Mouse (Mus musculus) ovary, postnatal 10 days (tissue): ENCODE data around the gene Rtn4r.

Experiments
- DNase-seq: peaks from one replicate; pipeline ENCODE4 v3.0.0; 2022; ENCODE audit warnings: low spot score

The Rtn4r gene

DNA sequence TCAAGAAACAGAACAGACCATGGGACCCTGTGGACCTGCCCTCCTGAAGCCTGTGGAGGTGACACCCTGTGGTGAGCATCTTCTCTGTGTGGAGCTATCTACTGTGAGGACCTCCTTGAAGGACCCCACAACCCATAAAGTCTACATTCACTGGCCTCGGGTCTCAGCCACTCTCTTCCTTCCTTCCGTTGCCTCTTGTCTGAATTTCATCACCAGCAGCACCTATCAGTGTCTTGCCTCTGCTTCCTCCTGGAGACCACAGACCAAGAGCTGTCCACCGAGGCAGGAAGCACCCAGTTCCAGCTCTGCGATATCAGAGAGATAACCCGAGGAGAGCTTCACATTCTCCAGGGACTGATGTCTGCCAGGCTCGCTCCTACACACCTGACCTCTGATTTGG lies 31.8 kb downstream of the Rtn4r start:
- DNase-seq = no peak

GRCm38 (mm10) chr16:18159778-18160177 lies 32.3 kb downstream of the Rtn4r start:
- no peak for DNase-seq

- no peak for DNase-seq
Measured at GRCm38 (mm10) chr16:18160514-18160913, 33.1 kb downstream of the Rtn4r start.

GRCm38 (mm10) chr16:18161190-18161589 lies 33.7 kb downstream of the Rtn4r start:
- no peak for DNase-seq

- no peak for DNase-seq
Measured at GRCm38 (mm10) chr16:18164642-18165238, 37.3 kb downstream of the Rtn4r start.

- DNase-seq = no peak
Measured at GRCm38 (mm10) chr16:18166613-18167190, 39.3 kb downstream of the Rtn4r start.

DNA sequence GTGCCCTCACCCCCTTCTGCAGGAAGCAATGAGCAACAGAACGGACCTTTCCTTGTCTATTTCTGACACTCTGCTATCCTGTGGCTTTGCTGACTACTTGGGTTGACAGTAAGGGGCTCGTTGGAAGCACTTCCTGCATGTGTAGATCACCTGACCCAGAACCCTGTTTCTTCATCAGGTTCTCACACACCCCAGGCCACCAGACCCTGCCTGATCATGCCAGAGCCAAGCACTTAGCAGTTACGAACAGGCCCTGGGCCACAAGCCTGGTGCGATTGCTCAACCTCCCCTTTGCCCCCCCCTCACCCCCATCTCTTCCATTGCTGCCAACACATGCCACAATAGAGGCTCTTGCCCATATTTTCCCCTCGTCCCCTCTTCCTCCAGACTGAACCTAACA lies 41.7 kb downstream of the Rtn4r start:
- no peak for DNase-seq

- DNase-seq = no peak
Measured at GRCm38 (mm10) chr16:18169776-18170175, 42.3 kb downstream of the Rtn4r start.

DNA sequence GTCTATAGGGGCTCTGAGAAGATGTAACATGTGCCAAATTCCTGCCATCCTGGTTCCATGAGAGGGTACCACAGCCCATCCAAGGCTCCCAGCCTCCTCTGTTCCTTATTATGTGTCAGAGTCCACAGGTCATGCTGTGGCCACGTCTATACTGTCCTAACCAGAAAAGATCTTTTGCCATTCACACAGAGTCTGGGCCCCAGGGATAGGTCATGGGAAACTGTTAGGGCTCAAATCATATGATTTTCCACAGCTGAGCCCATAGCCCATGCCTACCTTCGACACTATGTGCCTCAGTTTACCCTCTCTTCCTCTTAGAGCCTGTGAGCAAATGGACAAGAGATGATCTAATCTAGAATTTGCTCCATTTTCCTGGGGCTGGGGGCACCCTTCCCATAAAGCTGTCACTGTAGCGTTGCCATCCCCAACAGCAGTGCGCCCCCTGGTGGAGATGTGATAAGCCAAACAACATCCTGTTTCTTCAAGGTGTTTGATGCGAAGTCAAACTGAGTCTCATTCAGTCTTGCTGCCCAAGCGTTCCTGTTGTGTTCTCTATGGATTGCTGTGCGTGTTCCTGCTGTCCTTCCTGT lies 44.9 kb downstream of the Rtn4r start:
- DNase-seq = peak; percentile 49

DNA sequence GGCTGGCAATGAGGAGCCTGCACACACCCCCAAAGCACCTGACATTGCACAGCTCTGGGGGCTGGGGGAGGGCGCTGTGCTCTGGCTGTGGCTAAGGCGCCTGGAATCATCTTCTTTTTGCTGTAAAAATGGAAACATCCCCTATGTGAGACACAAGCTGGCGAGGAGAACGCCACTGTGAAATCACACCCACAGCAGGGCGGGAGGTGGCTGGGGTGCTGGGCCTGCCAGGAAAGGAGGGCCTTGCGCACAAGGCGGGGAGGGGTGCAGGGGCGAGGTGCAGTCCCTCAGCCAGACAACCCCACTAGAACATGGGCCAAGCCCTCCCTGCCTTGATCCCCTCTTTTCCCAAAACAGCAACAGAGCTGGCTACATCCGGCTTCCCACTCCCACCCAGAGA lies 45.8 kb downstream of the Rtn4r start:
- DNase-seq = no peak

GRCm38 (mm10) chr16:18173788-18174187 lies 46.3 kb downstream of the Rtn4r start:
- DNase-seq = no peak

DNA sequence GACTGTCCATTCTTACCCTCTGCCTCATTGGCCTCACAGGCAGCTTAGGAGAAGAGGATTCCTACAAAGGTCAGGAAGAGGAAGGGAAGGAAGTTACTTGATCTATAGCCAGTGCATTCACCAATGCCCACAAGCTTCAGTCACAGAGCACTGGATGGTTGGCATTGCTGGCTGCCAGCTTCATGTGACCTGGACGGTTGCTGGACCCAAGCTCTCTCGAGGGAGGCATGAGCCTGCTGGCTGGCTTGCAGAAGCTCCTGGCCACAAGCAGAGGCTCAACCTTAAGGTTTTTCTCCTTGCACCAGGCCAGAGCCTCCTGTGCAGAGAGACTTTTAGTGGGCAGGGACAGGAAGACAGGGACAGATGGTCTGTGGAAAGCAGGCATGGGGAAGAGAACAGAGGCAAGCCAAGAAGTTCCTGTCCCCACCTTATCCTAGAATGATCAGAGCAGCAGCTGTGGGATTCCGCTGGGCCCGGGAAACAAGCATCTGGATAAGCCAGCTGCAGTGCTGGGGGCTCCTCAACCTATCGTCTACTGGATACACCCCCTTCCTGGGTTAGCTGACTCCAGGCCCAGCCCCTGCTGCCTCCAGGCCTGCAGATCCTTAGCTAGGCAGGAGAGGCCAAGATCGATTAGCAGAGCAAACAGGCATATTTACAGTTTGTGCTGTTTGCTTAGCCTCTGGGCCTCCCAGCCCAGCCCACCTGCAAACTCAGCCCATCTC lies 48.5 kb downstream of the Rtn4r start:
- no peak for DNase-seq

DNA sequence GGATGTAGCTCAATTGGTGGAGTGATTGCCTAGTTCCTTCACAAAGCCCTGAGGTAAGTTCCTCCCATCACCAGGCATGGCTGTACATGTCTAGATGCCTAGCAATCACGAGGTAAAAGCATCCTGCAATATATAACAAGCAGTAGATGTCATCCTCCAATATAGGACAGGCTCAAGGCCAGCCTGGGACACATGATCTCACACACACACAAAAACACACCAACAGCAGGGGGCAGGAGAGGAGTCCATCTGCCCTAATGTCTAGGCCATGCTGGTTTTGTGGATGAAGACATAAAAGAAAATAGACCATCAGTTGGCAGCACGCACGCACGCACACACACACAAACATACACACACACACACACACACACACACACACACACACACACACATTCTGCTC lies 49.3 kb downstream of the Rtn4r start:
- DNase-seq = no peak

DNA sequence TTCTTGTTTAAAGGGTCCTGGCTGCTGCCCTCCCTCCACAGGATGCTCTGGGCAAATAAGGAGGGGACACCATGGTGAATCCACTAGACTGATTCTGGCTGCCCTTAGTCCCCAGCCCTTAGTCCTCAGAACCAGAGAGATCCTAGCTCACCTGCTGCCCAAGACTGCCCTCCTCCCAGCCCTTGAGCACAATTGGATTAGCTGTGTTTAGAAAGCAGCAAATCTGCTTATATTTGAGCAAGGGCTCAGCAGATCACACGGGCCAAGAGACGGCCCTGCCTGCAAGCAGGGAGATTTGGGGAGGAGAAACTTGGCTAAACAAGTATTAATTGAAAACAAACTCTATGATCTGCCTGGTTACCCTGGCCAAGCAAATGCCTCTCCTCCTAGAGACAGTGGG lies 52.1 kb downstream of the Rtn4r start:
- no peak for DNase-seq

DNA sequence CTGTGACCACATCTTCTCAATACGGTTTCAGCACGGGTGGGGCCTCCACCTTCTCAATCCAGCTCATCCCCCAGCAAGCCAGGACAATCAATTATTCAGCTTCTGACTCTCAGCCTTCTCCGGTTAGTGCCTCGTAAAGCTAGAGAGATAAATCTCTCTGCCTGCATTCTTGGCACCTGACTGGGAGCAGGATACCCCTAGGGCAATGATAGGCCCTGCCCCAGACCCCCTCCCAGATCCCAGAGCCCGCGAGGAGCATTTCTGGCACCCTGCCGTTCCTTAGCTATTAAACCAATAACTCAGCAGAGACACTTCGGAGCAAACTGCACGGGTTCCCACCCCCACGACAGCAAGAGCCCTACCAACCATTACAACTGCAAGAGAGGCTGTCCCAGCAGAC lies 54.0 kb downstream of the Rtn4r start:
- DNase-seq = no peak

DNA sequence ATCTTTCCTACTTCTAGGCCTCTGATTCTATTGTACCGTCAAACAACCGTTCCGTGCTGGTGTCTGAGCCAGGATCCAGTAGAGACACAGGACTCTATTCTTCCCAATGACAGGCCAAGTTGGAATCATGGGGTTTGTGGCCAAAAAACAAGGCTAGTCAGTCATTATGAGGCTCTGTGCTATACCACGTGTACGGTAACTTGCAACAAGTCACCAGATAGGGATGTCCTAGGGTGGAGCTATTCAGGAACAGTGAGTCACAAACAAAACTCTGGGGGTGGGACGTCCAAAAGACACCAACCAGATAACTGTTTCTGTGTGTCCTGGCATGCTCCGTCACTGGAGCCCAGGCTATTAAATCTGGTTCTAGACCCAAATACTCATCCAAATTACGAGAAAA lies 55.3 kb downstream of the Rtn4r start:
- DNase-seq = no peak

GRCm38 (mm10) chr16:18185715-18186449 lies 58.4 kb downstream of the Rtn4r start:
- DNase-seq = no peak

- DNase-seq = no peak
Measured at GRCm38 (mm10) chr16:18186798-18187197, 59.4 kb downstream of the Rtn4r start.

DNA sequence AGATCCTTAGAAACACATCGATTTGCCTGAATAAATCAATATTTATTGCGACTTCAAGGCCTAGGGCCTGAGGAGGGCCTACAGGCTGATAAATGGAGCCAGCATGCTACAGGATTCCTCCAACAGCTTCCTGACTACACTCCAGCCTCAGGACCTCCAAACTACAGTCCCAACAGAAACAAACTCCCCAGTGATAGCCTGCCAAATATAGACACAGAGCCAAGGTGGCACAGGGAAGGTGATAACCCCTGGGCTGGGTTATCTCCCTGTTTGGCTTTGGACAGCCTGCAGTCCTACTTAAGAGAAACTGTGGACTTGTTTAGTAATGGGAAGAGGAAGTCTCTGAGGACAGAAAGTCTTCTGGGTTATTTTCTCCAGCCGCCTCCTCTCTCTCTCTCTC lies 59.8 kb downstream of the Rtn4r start:
- DNase-seq = no peak

DNA sequence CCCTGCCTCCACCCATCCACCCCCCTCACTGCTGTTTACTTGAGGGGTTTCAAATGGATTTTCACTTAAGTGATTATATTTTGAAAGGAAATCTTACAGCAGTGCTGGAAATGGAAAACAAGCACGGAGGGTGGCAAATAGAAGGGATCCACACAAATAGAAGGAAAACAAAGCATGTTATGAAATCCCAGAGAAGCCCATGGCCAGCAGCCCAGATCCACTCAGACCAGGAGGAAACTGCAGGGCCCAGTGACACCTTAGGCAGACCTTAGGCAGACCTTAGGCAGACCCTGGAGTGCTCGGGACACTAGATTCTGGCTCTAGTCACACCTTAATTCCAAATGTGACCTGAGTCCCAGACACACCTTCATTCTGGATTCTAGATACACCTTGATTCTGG lies 63.6 kb downstream of the Rtn4r start:
- no peak for DNase-seq

DNA sequence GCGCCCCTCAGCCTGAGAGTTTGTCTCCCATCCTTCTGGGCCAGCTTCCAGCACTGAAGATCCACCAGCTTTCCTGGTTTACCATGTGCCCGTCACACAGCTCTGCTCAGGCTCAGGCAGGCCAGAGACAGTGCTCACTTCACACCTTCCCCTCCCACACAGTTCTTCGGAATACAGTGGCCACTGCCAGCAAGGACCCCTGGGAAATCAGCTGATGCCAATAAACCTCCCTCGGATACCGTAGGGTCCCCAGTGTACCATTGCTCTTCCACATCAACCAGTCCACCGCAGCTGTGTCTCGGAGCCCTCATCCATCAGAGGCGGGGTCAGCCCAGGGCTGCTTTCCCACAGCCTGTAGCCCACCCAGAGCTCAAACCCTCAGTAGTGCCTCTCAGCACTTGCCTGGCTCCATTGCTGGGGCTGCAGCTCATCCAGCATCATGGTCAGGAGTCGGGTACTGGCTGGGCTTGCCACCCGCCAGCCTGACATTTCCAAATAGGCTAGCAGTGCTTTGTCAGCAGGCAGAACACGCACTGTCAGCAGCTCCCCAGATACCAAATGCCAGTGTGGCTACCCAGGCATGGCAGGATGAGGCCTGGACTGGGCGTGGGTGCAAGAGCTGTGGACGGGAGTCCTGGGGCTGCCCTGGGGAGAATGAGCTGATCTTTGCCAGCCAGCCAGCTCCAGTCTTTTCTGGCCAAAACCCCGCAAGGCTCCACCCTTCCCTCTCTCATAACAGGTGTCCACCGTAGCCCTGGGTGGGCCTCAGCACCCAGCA lies 67.0 kb downstream of the Rtn4r start:
- DNase-seq = no peak

GRCm38 (mm10) chr16:18195068-18195467 lies 67.6 kb downstream of the Rtn4r start:
- DNase-seq = no peak
